Mouse (Mus musculus): ENCODE data around the gene Rora. TPM values are rescaled to one million over a fixed set of nuclear protein-coding genes. Genes with fewer than 3 reads are reported as not detected.

Rora gene
- polyA plus RNA-seq, 1 experiment from 2014 or later, result 9.0 TPM

- ChIA-PET CTCF (no interaction called here), POLR2A (interaction anchor here (0.6 kb wide), 1 partner anchor 111 kb away, joined by 8 read pairs; no protein-coding TSS in a partner anchor)
- DNase-seq (ENCODE audit: low read depth, low spot score) (no peak), ATAC-seq (no peak)
- no peaks in the 10 kb centered on the region for H3K27me3 ChIP-seq
- in situ Hi-C loops (cut with MboI; ENCODE audit: low pct_unique_long_range_greater_than_20kb), result no loop called here
- no peak for TF ChIP-seq CTCF (IDR thresholded peaks at IDR 0.05)
Observed at GRCm38 (mm10) chr9:68760329-68760728, 106.7 kb downstream of the Rora start.

GRCm38 (mm10) chr9:68760876-68761275 lies 107.3 kb downstream of the Rora start:
- DNase-seq (ENCODE audit: low read depth, low spot score) (no peak), ATAC-seq (no peak)
- ChIA-PET CTCF (no interaction called here), POLR2A (interaction anchor here (0.6 kb wide), 1 partner anchor 111 kb away, joined by 8 read pairs; no protein-coding TSS in a partner anchor)
- H3K27me3 ChIP-seq, result no peaks in the 10 kb centered on the region
- TF ChIP-seq CTCF (IDR thresholded peaks at IDR 0.05), result no peak
- in situ Hi-C loops (cut with MboI; ENCODE audit: low pct_unique_long_range_greater_than_20kb), result no loop called here

GRCm38 (mm10) chr9:68761672-68762071 lies 108.1 kb downstream of the Rora start:
- ATAC-seq (no peak), DNase-seq (ENCODE audit: low read depth, low spot score) (no peak)
- in situ Hi-C loops (cut with MboI; ENCODE audit: low pct_unique_long_range_greater_than_20kb), result no loop called here
- no peak for TF ChIP-seq CTCF (IDR thresholded peaks at IDR 0.05)
- no peaks in the 10 kb centered on the region for H3K27me3 ChIP-seq
- ChIA-PET POLR2A (no interaction called here), CTCF (no interaction called here)

GRCm38 (mm10) chr9:68765595-68765994 lies 112.0 kb downstream of the Rora start:
- in situ Hi-C loops (cut with MboI; ENCODE audit: low pct_unique_long_range_greater_than_20kb), result no loop called here
- DNase-seq (ENCODE audit: low read depth, low spot score) (no peak), ATAC-seq (no peak)
- ChIA-PET CTCF (interaction anchor here (1.1 kb wide), 1 partner anchor 12 kb away, joined by 3 read pairs; no protein-coding TSS in a partner anchor), POLR2A (no interaction called here)
- peak; percentile 49 for TF ChIP-seq CTCF (IDR thresholded peaks at IDR 0.05)
- H3K27me3 ChIP-seq, result peaks cover 4% of the 10 kb centered on the region

- POLR2A ChIA-PET, result no interaction called here
- H3K27me3 ChIP-seq, result peaks cover 10% of the 10 kb centered on the region
- in situ Hi-C loops (cut with MboI; ENCODE audit: low pct_unique_long_range_greater_than_20kb), result no loop called here
- ATAC-seq (no peak), DNase-seq (ENCODE audit: low read depth, low spot score) (no peak)
- CTCF ChIA-PET, result no interaction called here
- TF ChIP-seq CTCF (IDR thresholded peaks at IDR 0.05), result no peak
Observed at GRCm38 (mm10) chr9:68769638-68770037, 116.1 kb downstream of the Rora start.

- H3K27me3 ChIP-seq, result peaks cover 10% of the 10 kb centered on the region
- in situ Hi-C loops (cut with MboI; ENCODE audit: low pct_unique_long_range_greater_than_20kb), result no loop called here
- TF ChIP-seq CTCF (IDR thresholded peaks at IDR 0.05), result no peak
- DNase-seq (ENCODE audit: low read depth, low spot score), result no peak
- POLR2A ChIA-PET, result no interaction called here
- CTCF ChIA-PET, result no interaction called here
- no peak for ATAC-seq
Observed at GRCm38 (mm10) chr9:68771383-68771782, 117.8 kb downstream of the Rora start.

- in situ Hi-C loops (cut with MboI; ENCODE audit: low pct_unique_long_range_greater_than_20kb), result no loop called here
- TF ChIP-seq CTCF (IDR thresholded peaks at IDR 0.05), result peak; percentile 33
- H3K27me3 ChIP-seq, result peaks cover 8% of the 10 kb centered on the region
- ChIA-PET POLR2A (no interaction called here), CTCF (no interaction called here)
- no peak for DNase-seq (ENCODE audit: low read depth, low spot score)
- ATAC-seq, result no peak
Observed at GRCm38 (mm10) chr9:68773770-68774169, 120.2 kb downstream of the Rora start.

GRCm38 (mm10) chr9:68782011-68782410 lies 128.4 kb downstream of the Rora start:
- no peak for ATAC-seq
- no peak for TF ChIP-seq CTCF (IDR thresholded peaks at IDR 0.05)
- CTCF ChIA-PET, result no interaction called here
- DNase-seq (ENCODE audit: low read depth, low spot score), result no peak
- H3K27me3 ChIP-seq, result peaks cover 12% of the 10 kb centered on the region
- POLR2A ChIA-PET, result no interaction called here
- in situ Hi-C loops (cut with MboI; ENCODE audit: low pct_unique_long_range_greater_than_20kb), result no loop called here

- CTCF ChIA-PET, result no interaction called here
- TF ChIP-seq CTCF (IDR thresholded peaks at IDR 0.05), result no peak
- in situ Hi-C loops (cut with MboI; ENCODE audit: low pct_unique_long_range_greater_than_20kb), result no loop called here
- DNase-seq (ENCODE audit: low read depth, low spot score), result no peak
- ATAC-seq, result no peak
- POLR2A ChIA-PET, result no interaction called here
- H3K27me3 ChIP-seq, result peaks cover 12% of the 10 kb centered on the region
Observed at GRCm38 (mm10) chr9:68782604-68783003, 129.0 kb downstream of the Rora start.

- in situ Hi-C loops (cut with MboI; ENCODE audit: low pct_unique_long_range_greater_than_20kb), result no loop called here
- no peak for ATAC-seq
- no peak for DNase-seq (ENCODE audit: low read depth, low spot score)
- no peak for TF ChIP-seq CTCF (IDR thresholded peaks at IDR 0.05)
- POLR2A ChIA-PET, result no interaction called here
- CTCF ChIA-PET, result no interaction called here
- peaks cover 12% of the 10 kb centered on the region for H3K27me3 ChIP-seq
Observed at GRCm38 (mm10) chr9:68783246-68783645, 129.7 kb downstream of the Rora start.

GRCm38 (mm10) chr9:68786614-68787293 lies 133.2 kb downstream of the Rora start:
- no peak for ATAC-seq
- H3K27me3 ChIP-seq, result peaks cover 8% of the 10 kb centered on the region
- POLR2A ChIA-PET, result no interaction called here
- no peak for TF ChIP-seq CTCF (IDR thresholded peaks at IDR 0.05)
- no peak for DNase-seq (ENCODE audit: low read depth, low spot score)
- CTCF ChIA-PET, result interaction anchor here (2.9 kb wide), 1 partner anchor 10 kb away, joined by 12 read pairs; no protein-coding TSS in a partner anchor
- in situ Hi-C loops (cut with MboI; ENCODE audit: low pct_unique_long_range_greater_than_20kb), result no loop called here

GRCm38 (mm10) chr9:68787665-68788064 lies 134.1 kb downstream of the Rora start:
- in situ Hi-C loops (cut with MboI; ENCODE audit: low pct_unique_long_range_greater_than_20kb), result no loop called here
- no peak for TF ChIP-seq CTCF (IDR thresholded peaks at IDR 0.05)
- ATAC-seq (no peak), DNase-seq (ENCODE audit: low read depth, low spot score) (no peak)
- H3K27me3 ChIP-seq, result peaks cover 8% of the 10 kb centered on the region
- POLR2A ChIA-PET, result no interaction called here
- CTCF ChIA-PET, result interaction anchor here (2.9 kb wide), 1 partner anchor 11 kb away, joined by 12 read pairs; no protein-coding TSS in a partner anchor

All from Patski (cell line).